Mouse (Mus musculus) stomach, postnatal 0 days (tissue): ENCODE data around the gene 1700067K01Rik. TPM values are rescaled to one million over a fixed set of nuclear protein-coding genes. Genes with fewer than 3 reads are reported as not detected.
A peak's percentile ranks its signal among the peaks of the same experiment; 100 is the strongest.

Experiments
- ATAC-seq: fragments of 200-750 bp; cut with Nextera tagmentation; 2 replicates; pipeline ENCODE4 v1.8.0; 2017; ENCODE audit not compliant: low FRiP score, low TSS enrichment
- DNase-seq: peaks from one replicate; pipeline ENCODE4 v3.0.0-alpha.2; 2016; ENCODE audit warnings: low spot score
- H3K27ac ChIP-seq: fragments of 300-500 bp; sonication (generic); replicated peaks from 2 replicates; pipeline ENCODE4 v1.5.1; 2014; ENCODE audit warnings: mild to moderate bottlenecking, control low read depth
- H3K27me3 ChIP-seq: fragments of 300-500 bp; sonication (generic); 2 replicates; pipeline ENCODE4 v1.6.1; 2014; ENCODE audit warnings: low read length; ENCODE audit not compliant: control insufficient read depth, insufficient read depth
- H3K36me3 ChIP-seq: fragments of 300-500 bp; sonication (generic); 2 replicates; pipeline ENCODE4 v1.6.1; 2014; ENCODE audit warnings: low read length, mixed read lengths; ENCODE audit not compliant: control insufficient read depth, insufficient read depth
- H3K4me1 ChIP-seq: fragments of 300-500 bp; sonication (generic); replicated peaks from 2 replicates; pipeline ENCODE4 v1.6.1; 2014; ENCODE audit warnings: antibody characterized with exemption; ENCODE audit not compliant: control insufficient read depth, insufficient read depth
- H3K4me2 ChIP-seq: fragments of 300-500 bp; sonication (generic); replicated peaks from 2 replicates; pipeline ENCODE4 v1.6.1; 2014; ENCODE audit warnings: low read depth, mild to moderate bottlenecking, control low read depth, moderate library complexity
- H3K4me3 ChIP-seq: fragments of 300-500 bp; sonication (generic); 2 replicates; pipeline ENCODE4 v1.5.1; 2014; ENCODE audit warnings: low read depth, low read length, control low read depth
- H3K9ac ChIP-seq: fragments of 300-500 bp; sonication (generic); 2 replicates; pipeline ENCODE4 v1.6.1; 2014; ENCODE audit warnings: mild to moderate bottlenecking, low read length, control low read depth, mixed read lengths
- H3K9me3 ChIP-seq: fragments of 300-500 bp; sonication (generic); 2 replicates; pipeline ENCODE4 v1.6.1; 2016; ENCODE audit warnings: low read length; ENCODE audit not compliant: control insufficient read depth
- CTCF ChIP-seq: IDR thresholded peaks from 2 replicates; pipeline ENCODE4 v1.5.1; 2016; ENCODE audit warnings: antibody characterized with exemption, low read depth, mild to moderate bottlenecking, moderate library complexity
- EP300 ChIP-seq: optimal IDR thresholded peaks from 2 replicates; pipeline ENCODE3; 2016; ENCODE audit warnings: antibody characterized with exemption
- WGBS: fragments of 180-500 bp; shearing (Covaris S2); extraction: QIAGEN DNeasy Blood & Tissue Kit; methylation state at CpG from one replicate; pipeline ENCODE4 v1.1.7; 2014; 5-methylcytosine and 5-hydroxymethylcytosine counted together
- polyA plus RNA-seq: library from polyadenylated mRNA; unstranded; fragments of >200 nt; fragmentation: Nextera tagmentation; extraction: Ambion mirVana; gene quantifications from 2 replicates; pipeline ENCODE4 v1.2.1, GENCODE M21; 2015

The 1700067K01Rik gene
- polyA plus RNA-seq, 1 experiment from 2014 or later = 0.36 TPM

- TF ChIP-seq EP300 = no peak
- TF ChIP-seq CTCF = peak; percentile 77
- peak overlapping the region; percentile 46 for H3K4me3 ChIP-seq
- H3K36me3 ChIP-seq = no peaks in the 10 kb centered on the region
- no peak overlapping the region for H3K27ac ChIP-seq
- ATAC-seq = peak; percentile 56
- DNase-seq = peak; percentile 82
- no peaks in the 10 kb centered on the region for H3K9me3 ChIP-seq
- H3K9ac ChIP-seq = peak overlapping the region; percentile 48
- H3K27me3 ChIP-seq = peaks cover 15% of the 10 kb centered on the region; the same call in 1 of the 2 replicates
- peak overlapping the region; percentile 91 for H3K4me2 ChIP-seq
- peaks cover 12% of the 10 kb centered on the region for H3K4me1 ChIP-seq
- 2% methylated on average over 63 of the region's 83 CpGs for WGBS
These were observed 9.6 kb downstream of the 1700067K01Rik start for GRCm38 (mm10) chr8:84010625-84011611.

GRCm38 (mm10) chr8:84011705-84012498 is 10.6 kb downstream of the 1700067K01Rik start, which contains the start of gene 2210011C24Rik:
Gene 2210011C24Rik (minus strand): TSS chr8:84012171.
- H3K27ac ChIP-seq = no peak within 1 kb of the TSS
- TF ChIP-seq EP300 = no peak
- TF ChIP-seq CTCF = no peak
- peak within 1 kb of the TSS; percentile 48 for H3K9ac ChIP-seq
- ATAC-seq (peak; percentile 53), DNase-seq (peak; percentile 78)
- H3K36me3 ChIP-seq = no peaks in the 10 kb centered on the region
- H3K9me3 ChIP-seq = no peaks in the 10 kb centered on the region
- peak within 1 kb of the TSS; percentile 91 for H3K4me2 ChIP-seq
- WGBS = 2% methylated on average over 45 of the region's 45 CpGs
- H3K4me3 ChIP-seq = peak within 1 kb of the TSS; percentile 46
- H3K27me3 ChIP-seq = peaks cover 15% of the 10 kb centered on the region; the same call in 1 of the 2 replicates
- H3K4me1 ChIP-seq = peaks cover 12% of the 10 kb centered on the region

GRCm38 (mm10) chr8:84012499-84013165 is 11.3 kb downstream of the 1700067K01Rik start:
- TF ChIP-seq CTCF = no peak
- no peaks in the 10 kb centered on the region for H3K36me3 ChIP-seq
- H3K27me3 ChIP-seq = peaks cover 15% of the 10 kb centered on the region; the same call in 1 of the 2 replicates
- 21% methylated on average over 35 of the region's 35 CpGs for WGBS
- no peak overlapping the region for H3K9ac ChIP-seq
- DNase-seq (no peak), ATAC-seq (0 out of 2 replicates have a peak, but pooled peaks have one; percentile 17)
- peak overlapping the region; percentile 46; the same call in 1 of the 2 replicates for H3K4me3 ChIP-seq
- H3K27ac ChIP-seq = no peak overlapping the region
- peaks cover 12% of the 10 kb centered on the region for H3K4me1 ChIP-seq
- H3K9me3 ChIP-seq = no peaks in the 10 kb centered on the region
- peak overlapping the region; percentile 91 for H3K4me2 ChIP-seq

DNA sequence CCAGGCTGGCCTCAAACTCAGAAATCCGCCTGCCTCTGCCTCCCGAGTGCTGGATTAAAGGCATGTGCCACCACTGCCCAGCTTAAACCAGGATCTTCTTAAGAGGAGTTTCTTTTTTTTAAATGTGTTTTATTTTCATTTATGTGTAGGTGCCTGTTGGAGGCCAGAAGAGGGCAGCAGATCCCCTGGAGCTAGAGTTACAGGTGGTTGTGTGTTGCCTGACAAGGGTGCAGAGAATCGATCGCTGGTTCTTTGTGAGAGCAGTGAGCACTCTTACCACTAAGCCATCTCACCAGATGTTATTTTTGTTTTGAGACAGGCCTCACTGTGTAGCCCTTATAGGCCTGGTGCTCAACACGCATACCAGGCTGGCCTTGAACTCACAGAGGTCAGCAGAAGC is 14.5 kb downstream of the 1700067K01Rik start:
- Histone ChIP-seq H3K4me3 (no peak overlapping the region), H3K4me1 (peaks cover 6% of the 10 kb centered on the region), H3K9me3 (no peaks in the 10 kb centered on the region), H3K27ac (no peak overlapping the region), H3K36me3 (no peaks in the 10 kb centered on the region), H3K4me2 (no peak overlapping the region), H3K9ac (no peak overlapping the region), H3K27me3 (peaks cover 12% of the 10 kb centered on the region; the same call in 1 of the 2 replicates)
- no peak for DNase-seq
- ATAC-seq = no peak
- no peak for TF ChIP-seq CTCF
- TF ChIP-seq EP300 = no peak
- 94% methylated on average over 5 of the region's 5 CpGs for WGBS

DNA sequence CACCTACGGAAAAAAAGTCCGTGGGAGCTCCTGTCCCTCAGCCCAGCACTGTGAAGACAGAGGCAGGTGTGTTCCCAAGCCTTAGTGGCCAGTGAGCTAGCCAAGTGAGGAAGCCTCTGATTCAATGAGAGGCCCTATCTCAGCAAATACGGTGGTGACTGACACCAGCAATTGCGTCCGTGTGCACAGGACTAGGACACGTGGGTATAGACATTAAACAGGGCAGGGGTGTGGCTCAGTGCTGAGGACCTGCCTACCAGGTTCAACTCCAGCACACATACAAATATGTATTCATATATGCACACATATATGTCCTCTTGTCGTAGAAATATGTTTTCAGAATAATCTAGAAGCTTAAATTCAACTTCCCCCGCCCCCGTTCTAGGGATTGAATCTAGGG is 18.4 kb downstream of the 1700067K01Rik start:
- peak; percentile 62 for ATAC-seq
- TF ChIP-seq CTCF (no peak), EP300 (no peak)
- H3K27ac ChIP-seq = no peak overlapping the region
- H3K4me1 ChIP-seq = peaks cover 10% of the 10 kb centered on the region
- no peaks in the 10 kb centered on the region for H3K36me3 ChIP-seq
- 66% methylated on average over 9 of the region's 9 CpGs for WGBS
- DNase-seq = peak; percentile 53
- no peaks in the 10 kb centered on the region for H3K27me3 ChIP-seq
- no peak overlapping the region for H3K9ac ChIP-seq
- no peaks in the 10 kb centered on the region for H3K9me3 ChIP-seq
- no peak overlapping the region for H3K4me3 ChIP-seq
- no peak overlapping the region for H3K4me2 ChIP-seq
